Comparison of ENCODE assay signal across 26 mouse cellular contexts in genomic region chr19:10681571-10681970, GRCm38 (mm10). TPM values are rescaled to one million over a fixed set of nuclear protein-coding genes. Genes with fewer than 3 reads are reported as not detected.
A peak's percentile ranks its signal among the peaks of the same experiment; 100 is the strongest.
DNase-seq lines count a peak whose midpoint lies in the region; ATAC-seq and TF ChIP-seq lines count a peak whose summit lies in the region.
"Had no signal": no experiment of that assay in that cellular context is flagged by ENCODE, and none has a peak within 500 bp of the region (broad histone marks: within the 10 kb centered on the region; RNA-seq: fewer than 3 reads in every experiment).

No protein-coding gene starts in this region.

- no peak overlapping the region for H3K9ac ChIP-seq in intestine, postnatal 0 days (ENCODE audit: low read depth, low read length)
- H3K9ac ChIP-seq in intestine, embryonic 16.5 days (ENCODE audit: low read depth, low read length): no peak overlapping the region
- H3K9ac ChIP-seq in lung, postnatal 0 days (replicated peaks; ENCODE audit: low read depth): no peak overlapping the region
- no peak overlapping the region for H3K9ac ChIP-seq in MEL (ENCODE audit: control insufficient read depth, low read depth, low read length, poor library complexity, severe bottlenecking)
- H3K9ac ChIP-seq: embryonic facial prominence, embryonic 15.5 days; forebrain, embryonic 15.5 days; heart, embryonic 15.5 days; hindbrain, embryonic 14.5 days had no signal

- H3K9me3 ChIP-seq in intestine, postnatal 0 days (ENCODE audit: control insufficient read depth): no peaks in the 10 kb centered on the region
- H3K9me3 ChIP-seq in intestine, embryonic 16.5 days (ENCODE audit: control insufficient read depth, low read length): no peaks in the 10 kb centered on the region
- no peaks in the 10 kb centered on the region for H3K9me3 ChIP-seq in lung, postnatal 0 days (ENCODE audit: low read length)
- no peaks in the 10 kb centered on the region for H3K9me3 ChIP-seq in MEL (replicated peaks; ENCODE audit: insufficient read depth, low read length)
- H3K9me3 ChIP-seq: embryonic facial prominence, embryonic 15.5 days; forebrain, embryonic 10.5 days; forebrain, embryonic 15.5 days; heart, embryonic 15.5 days had no signal

- no peak for TF ChIP-seq EP300 in lung, postnatal 0 days (IDR thresholded peaks at IDR 0.05)
- TF ChIP-seq EP300 in MEL (IDR thresholded peaks at IDR 0.05; ENCODE audit: low read depth in 1 of 2, low read length in 2 of 2): no peak

- H3K27ac ChIP-seq in intestine, postnatal 0 days (ENCODE audit: low read depth, low read length): no peak overlapping the region
- no peak overlapping the region for H3K27ac ChIP-seq in intestine, embryonic 16.5 days (ENCODE audit: low read length)
- no peak overlapping the region for H3K27ac ChIP-seq in lung, postnatal 0 days (ENCODE audit: low read length)
- no peak overlapping the region for H3K27ac ChIP-seq in MEL (ENCODE audit: control insufficient read depth, low read depth, low read length)
- H3K27ac ChIP-seq: embryonic facial prominence, embryonic 15.5 days; forebrain, embryonic 10.5 days; forebrain, embryonic 15.5 days; heart, embryonic 15.5 days; hindbrain, embryonic 14.5 days had no signal

- H3K36me3 ChIP-seq in intestine, postnatal 0 days (ENCODE audit: control insufficient read depth, insufficient read depth): no peaks in the 10 kb centered on the region
- no peaks in the 10 kb centered on the region for H3K36me3 ChIP-seq in intestine, embryonic 16.5 days (ENCODE audit: control insufficient read depth, insufficient read depth, low read length)
- H3K36me3 ChIP-seq in lung, postnatal 0 days (ENCODE audit: insufficient read depth, low read length): no peaks in the 10 kb centered on the region
- peaks cover 0 to 9% of the 10 kb centered on the region in 2 experiments; a peak in 2 of 4 replicates for H3K36me3 ChIP-seq in MEL (ENCODE audit: control insufficient read depth in 1 of 2, insufficient read depth in 2 of 2, low read length in 2 of 2)
- H3K36me3 ChIP-seq: embryonic facial prominence, embryonic 15.5 days; forebrain, embryonic 10.5 days; forebrain, embryonic 15.5 days; heart, embryonic 15.5 days had no signal

- no peaks in the 10 kb centered on the region for H3K79me2 ChIP-seq in MEL (ENCODE audit: control insufficient read depth, insufficient read depth, low read length, poor library complexity)

- H3K27me3 ChIP-seq in intestine, postnatal 0 days (replicated peaks; ENCODE audit: control insufficient read depth, insufficient read depth, low read length): no peaks in the 10 kb centered on the region
- H3K27me3 ChIP-seq in intestine, embryonic 16.5 days (replicated peaks; ENCODE audit: control insufficient read depth, insufficient read depth, low read length): no peaks in the 10 kb centered on the region
- H3K27me3 ChIP-seq in lung, postnatal 0 days (replicated peaks; ENCODE audit: insufficient read depth, low read length): no peaks in the 10 kb centered on the region
- peaks cover 18 to 20% of the 10 kb centered on the region in 2 experiments for H3K27me3 ChIP-seq in MEL (ENCODE audit: control insufficient read depth in 1 of 2, insufficient read depth in 2 of 2, low read length in 2 of 2)
- H3K27me3 ChIP-seq: embryonic facial prominence, embryonic 15.5 days; forebrain, embryonic 15.5 days had no signal

- no peak overlapping the region for H3K4me3 ChIP-seq in intestine, postnatal 0 days (ENCODE audit: low read depth, low read length)
- H3K4me3 ChIP-seq in intestine, embryonic 16.5 days (ENCODE audit: low read length): no peak overlapping the region
- no peak overlapping the region for H3K4me3 ChIP-seq in lung, postnatal 0 days (ENCODE audit: low read depth, low read length)
- no peak overlapping the region for H3K4me3 ChIP-seq in MEL (ENCODE audit: control insufficient read depth in 1 of 2, insufficient read depth in 1 of 2, low read depth in 2 of 2, low read length in 2 of 2)
- H3K4me3 ChIP-seq: embryonic facial prominence, embryonic 15.5 days; erythroblast, embryonic 14.5 days; forebrain, embryonic 10.5 days; forebrain, embryonic 15.5 days; heart, embryonic 15.5 days had no signal

- peak; percentile 45 for TF ChIP-seq CTCF in intestine, postnatal 0 days (IDR thresholded peaks at IDR 0.05; ENCODE audit: low read depth)
- TF ChIP-seq CTCF in lung, postnatal 0 days (IDR thresholded peaks at IDR 0.05): peak; percentile 17
- TF ChIP-seq CTCF in MEL (IDR thresholded peaks at IDR 0.05 in 2 of 3, conservative IDR thresholded peaks at IDR 0.05 in 1 of 3; ENCODE audit: control insufficient read depth in 1 of 3, insufficient read depth in 1 of 3, low read depth in 2 of 3, low read length in 3 of 3, poor library complexity in 1 of 3, severe bottlenecking in 1 of 3): no peak; a peak in 1 of 6 replicates

- no peak overlapping the region for H3K4me2 ChIP-seq in intestine, postnatal 0 days (replicated peaks; ENCODE audit: low read depth)
- H3K4me2 ChIP-seq in intestine, embryonic 16.5 days (ENCODE audit: low read depth, low read length): no peak overlapping the region
- no peak overlapping the region for H3K4me2 ChIP-seq in lung, postnatal 0 days (replicated peaks; ENCODE audit: low read depth, low read length)
- H3K4me2 ChIP-seq: embryonic facial prominence, embryonic 15.5 days; forebrain, embryonic 15.5 days; heart, embryonic 11.5 days; heart, embryonic 15.5 days; hindbrain, embryonic 14.5 days had no signal

- peak; percentile 50 for DNase-seq in lung, postnatal 0 days (ENCODE audit: low spot score)
- DNase-seq in lung, postnatal 25 days (ENCODE audit: low spot score): no peak
- DNase-seq in MEL (ENCODE audit: low read depth, low spot score): peak; percentile 32
- no peak for DNase-seq in kidney, postnatal 36 days
- DNase-seq: adrenal gland, postnatal 14 days; cerebellum, postnatal 10 days; embryo, embryonic 11 days; gastrocnemius, postnatal 10 days; heart, adult 18-20 months; heart, postnatal 14 days had no signal

- no peaks in the 10 kb centered on the region for H3K4me1 ChIP-seq in intestine, postnatal 0 days (replicated peaks; ENCODE audit: control insufficient read depth, insufficient read depth, low read length)
- no peaks in the 10 kb centered on the region for H3K4me1 ChIP-seq in intestine, embryonic 16.5 days (ENCODE audit: control insufficient read depth, insufficient read depth, low read length)
- no peaks in the 10 kb centered on the region for H3K4me1 ChIP-seq in lung, postnatal 0 days (ENCODE audit: insufficient read depth, low read depth, low read length)
- H3K4me1 ChIP-seq in MEL (ENCODE audit: control insufficient read depth in 1 of 2, insufficient read depth in 2 of 2, low read length in 2 of 2): peaks cover 0 to 10% of the 10 kb centered on the region in 2 experiments; a peak in 2 of 4 replicates
- H3K4me1 ChIP-seq: forebrain, embryonic 10.5 days had no signal

- no peak for ATAC-seq in intestine, postnatal 0 days
- ATAC-seq in intestine, embryonic 16.5 days: no peak
- no peak for ATAC-seq in lung, postnatal 0 days
- 0 out of 2 replicates have a peak, but pooled peaks have one; percentile 33 for ATAC-seq in megakaryocyte progenitor cell, adult 5-6 weeks (replicated peaks; ENCODE audit: poor library complexity)
- no peak for ATAC-seq in activated CD4-positive, CD25-positive, alpha-beta regulatory T cell, adult 4 months
- ATAC-seq: forebrain, embryonic 15.5 days had no signal

- no peak for TF ChIP-seq POLR2A in MEL (IDR thresholded peaks at IDR 0.05; ENCODE audit: control insufficient read depth in 1 of 2, insufficient read depth in 1 of 2, low read depth in 1 of 2, low read length in 2 of 2, poor library complexity in 1 of 2)

- TF ChIP-seq RAD21 in MEL (IDR thresholded peaks at IDR 0.05; ENCODE audit: low read depth, low read length): peak; percentile 4; the same call in 1 of the 2 replicates

- 41% methylated on average over 4 of the region's 4 CpGs for WGBS in intestine, postnatal 0 days
- 58% methylated on average over 4 of the region's 4 CpGs for WGBS in intestine, embryonic 16.5 days
- 43% methylated on average over 4 of the region's 4 CpGs for WGBS in lung, postnatal 0 days

RNA-seq across cellular contexts. Expression of gene Pga5, which starts 3.7 kb away (rescaled TPM):
- 5.0 and 24.6 TPM in 2 replicates for polyA plus RNA-seq in intestine, postnatal 0 days (2015; fragmentation: Nextera tagmentation; extraction: Ambion mirVana)
- 0.71 and 0.78 TPM in 2 replicates for polyA plus RNA-seq in intestine, embryonic 16.5 days (2015; fragmentation: Nextera tagmentation; extraction: Ambion mirVana)
- polyA plus RNA-seq in lung, postnatal 0 days (2015; fragmentation: Nextera tagmentation; extraction: Ambion mirVana): not detected in 2 replicates
- not detected in 2 replicates for total RNA-seq in MEL (2012; rRNA removed)
- polyA plus RNA-seq in MEL (2012; ENCODE audit: insufficient read depth in 1 of 2, insufficient read length in 2 of 2, low read depth in 1 of 2, low replicate concordance in 2 of 2, missing spikeins in 1 of 2): not detected
- total RNA-seq in megakaryocyte progenitor cell, adult 5-6 weeks (2015): not detected in 2 replicates
- not detected in 2 replicates for total RNA-seq in megakaryocyte progenitor cell, adult 5-6 weeks (2017)
- not detected for polyA plus RNA-seq in activated CD4-positive, CD25-positive, alpha-beta regulatory T cell, adult 4 months (2017; shearing (Covaris generic))
- total RNA-seq: adrenal gland, postnatal 14 days; common myeloid progenitor, adult 5-6 weeks; gastrocnemius, postnatal 10 days; gastrocnemius, postnatal 4 days; heart, adult 18-20 months; heart, postnatal 14 days; hematopoietic stem cell, adult 5-6 weeks had no signal
- polyA plus RNA-seq: C2C12; embryonic facial prominence, embryonic 11.5 days; embryonic facial prominence, embryonic 15.5 days; erythroblast, embryonic 14.5 days; forebrain, embryonic 10.5 days; forebrain, embryonic 15.5 days; heart, embryonic 11.5 days; heart, embryonic 15.5 days; hindbrain, embryonic 14.5 days had no signal

RNA-seq across cellular contexts. Expression of gene Vps37c, which starts 7.0 kb away (rescaled TPM):
- polyA plus RNA-seq in intestine, postnatal 0 days (2015; fragmentation: Nextera tagmentation; extraction: Ambion mirVana): 31.3 and 32.2 TPM in 2 replicates
- 36.2 and 37.6 TPM in 2 replicates for polyA plus RNA-seq in intestine, embryonic 16.5 days (2015; fragmentation: Nextera tagmentation; extraction: Ambion mirVana)
- 23.4 and 25.2 TPM in 2 replicates for polyA plus RNA-seq in lung, postnatal 0 days (2015; fragmentation: Nextera tagmentation; extraction: Ambion mirVana)
- total RNA-seq in MEL (2012; rRNA removed): 6.5 and 8.1 TPM in 2 replicates
- polyA plus RNA-seq in MEL (2012; ENCODE audit: insufficient read depth in 1 of 2, insufficient read length in 2 of 2, low read depth in 1 of 2, low replicate concordance in 2 of 2, missing spikeins in 1 of 2): 10 to 100 TPM in 1 of 2 experiments, not detected in 1; 11.9 TPM
- 17.6 and 21.0 TPM in 2 replicates for total RNA-seq in megakaryocyte progenitor cell, adult 5-6 weeks (2015)
- total RNA-seq in megakaryocyte progenitor cell, adult 5-6 weeks (2017): 14.7 and 15.2 TPM in 2 replicates
- 10 to 100 TPM; 11.1 to 13.2 TPM for polyA plus RNA-seq in activated CD4-positive, CD25-positive, alpha-beta regulatory T cell, adult 4 months (2017; shearing (Covaris generic))

RNA-seq across cellular contexts. Expression of gene Vwce, which starts 47.6 kb away (rescaled TPM):
- polyA plus RNA-seq in intestine, postnatal 0 days (2015; fragmentation: Nextera tagmentation; extraction: Ambion mirVana): 7.1 and 8.4 TPM in 2 replicates
- polyA plus RNA-seq in intestine, embryonic 16.5 days (2015; fragmentation: Nextera tagmentation; extraction: Ambion mirVana): 4.8 and 5.5 TPM in 2 replicates
- 0.08 TPM in 1 of 2 replicates, not detected in the other for polyA plus RNA-seq in lung, postnatal 0 days (2015; fragmentation: Nextera tagmentation; extraction: Ambion mirVana)
- total RNA-seq in MEL (2012; rRNA removed): 0.04 and 0.23 TPM in 2 replicates
- polyA plus RNA-seq in MEL (2012; ENCODE audit: insufficient read depth in 1 of 2, insufficient read length in 2 of 2, low read depth in 1 of 2, low replicate concordance in 2 of 2, missing spikeins in 1 of 2): 100 to 1,000 TPM in 1 of 2 experiments, 1 to 10 TPM in 1; 1.8 to 666 TPM
- total RNA-seq in megakaryocyte progenitor cell, adult 5-6 weeks (2015): 0.10 TPM in 2 replicates
- total RNA-seq in megakaryocyte progenitor cell, adult 5-6 weeks (2017): 0.51 TPM in 1 of 2 replicates, not detected in the other
- polyA plus RNA-seq in activated CD4-positive, CD25-positive, alpha-beta regulatory T cell, adult 4 months (2017; shearing (Covaris generic)): 1 to 10 TPM in 1 of 2 experiments, not detected in 1; 1.1 TPM
- total RNA-seq: common myeloid progenitor, adult 5-6 weeks; hematopoietic stem cell, adult 5-6 weeks had no signal

RNA-seq across cellular contexts. Expression of gene Cd5, which starts 57.2 kb away (rescaled TPM):
- 0.12 and 0.18 TPM in 2 replicates for polyA plus RNA-seq in intestine, postnatal 0 days (2015; fragmentation: Nextera tagmentation; extraction: Ambion mirVana)
- 0.17 TPM in 1 of 2 replicates, not detected in the other for polyA plus RNA-seq in intestine, embryonic 16.5 days (2015; fragmentation: Nextera tagmentation; extraction: Ambion mirVana)
- polyA plus RNA-seq in lung, postnatal 0 days (2015; fragmentation: Nextera tagmentation; extraction: Ambion mirVana): 0.48 and 0.68 TPM in 2 replicates
- total RNA-seq in MEL (2012; rRNA removed): not detected in 2 replicates
- polyA plus RNA-seq in MEL (2012; ENCODE audit: insufficient read depth in 1 of 2, insufficient read length in 2 of 2, low read depth in 1 of 2, low replicate concordance in 2 of 2, missing spikeins in 1 of 2): not detected
- 0.05 TPM in 1 of 2 replicates, not detected in the other for total RNA-seq in megakaryocyte progenitor cell, adult 5-6 weeks (2015)
- 0.61 TPM in 1 of 2 replicates, not detected in the other for total RNA-seq in megakaryocyte progenitor cell, adult 5-6 weeks (2017)
- polyA plus RNA-seq in activated CD4-positive, CD25-positive, alpha-beta regulatory T cell, adult 4 months (2017; shearing (Covaris generic)): 100 to 1,000 TPM; 406 to 482 TPM
- total RNA-seq: common myeloid progenitor, adult 5-6 weeks had no signal
- polyA plus RNA-seq: erythroblast, embryonic 14.5 days; forebrain, embryonic 10.5 days had no signal

Comparison
In these comparisons a context has a peak if more than half of its experiments do, and no peak if none do; other contexts are left out.
1. DNase-seq: peak in lung, postnatal 0 days (single experiment) and MEL (single experiment); none in lung, postnatal 25 days (single experiment) and kidney, postnatal 36 days (0 of 2).
2. CTCF ChIP-seq: peak in intestine, postnatal 0 days (single experiment) and lung, postnatal 0 days (single experiment); none in MEL (0 of 3).